Mouse (Mus musculus) testis, postnatal 10 days (tissue): ENCODE measurements around the gene Itgb6.

ENCODE experiments used
- DNase-seq: peaks from one replicate; pipeline ENCODE4 v3.0.0; 2021; ENCODE audit warnings: low spot score

Gene Itgb6

GRCm38 (mm10) chr2:60672973-60673954 is 49.2 kb downstream of the Itgb6 start:
- no peak for DNase-seq

- DNase-seq, result no peak
Measured at GRCm38 (mm10) chr2:60671215-60671614, 51.2 kb downstream of the Itgb6 start.

GRCm38 (mm10) chr2:60663071-60663470 is 59.4 kb downstream of the Itgb6 start:
- DNase-seq, result no peak

- no peak for DNase-seq
Measured at GRCm38 (mm10) chr2:60659993-60660392, 62.5 kb downstream of the Itgb6 start.

- no peak for DNase-seq
Measured at GRCm38 (mm10) chr2:60658992-60659391, 63.5 kb downstream of the Itgb6 start.

GRCm38 (mm10) chr2:60654828-60655227 is 67.6 kb downstream of the Itgb6 start:
- no peak for DNase-seq

- no peak for DNase-seq
Measured at GRCm38 (mm10) chr2:60650155-60650554, 72.3 kb downstream of the Itgb6 start.

GRCm38 (mm10) chr2:60647650-60648049 is 74.8 kb downstream of the Itgb6 start:
- no peak for DNase-seq

GRCm38 (mm10) chr2:60646583-60646982 is 75.9 kb downstream of the Itgb6 start:
- no peak for DNase-seq

GRCm38 (mm10) chr2:60643406-60643805 is 79.0 kb downstream of the Itgb6 start:
- DNase-seq, result no peak

- no peak for DNase-seq
Measured at GRCm38 (mm10) chr2:60642606-60643005, 79.8 kb downstream of the Itgb6 start.

GRCm38 (mm10) chr2:60640342-60640672 is 82.1 kb downstream of the Itgb6 start:
- no peak for DNase-seq

GRCm38 (mm10) chr2:60639617-60640341 is 82.7 kb downstream of the Itgb6 start:
- no peak for DNase-seq

GRCm38 (mm10) chr2:60636910-60637761 is 85.3 kb downstream of the Itgb6 start:
- DNase-seq, result no peak

- DNase-seq, result no peak
Measured at GRCm38 (mm10) chr2:60636481-60636880, 86.0 kb downstream of the Itgb6 start.

- no peak for DNase-seq
Measured at GRCm38 (mm10) chr2:60636038-60636437, 86.4 kb downstream of the Itgb6 start.

- no peak for DNase-seq
Measured at GRCm38 (mm10) chr2:60632791-60633190, 89.7 kb downstream of the Itgb6 start.

GRCm38 (mm10) chr2:60630304-60630703 is 92.1 kb downstream of the Itgb6 start:
- DNase-seq, result no peak

GRCm38 (mm10) chr2:60627952-60628351 is 94.5 kb downstream of the Itgb6 start:
- DNase-seq, result no peak

- DNase-seq, result no peak
Measured at GRCm38 (mm10) chr2:60627515-60627914, 94.9 kb downstream of the Itgb6 start.

GRCm38 (mm10) chr2:60625766-60626165 is 96.7 kb downstream of the Itgb6 start:
- DNase-seq, result no peak

GRCm38 (mm10) chr2:60622161-60622560 is 100.3 kb downstream of the Itgb6 start:
- DNase-seq, result no peak
